Mouse (Mus musculus): ENCODE measurements around the gene 1700018B08Rik. TPM values are rescaled to one million over a fixed set of nuclear protein-coding genes. Genes with fewer than 3 reads are reported as not detected.

1700018B08Rik gene
- total and polyA plus RNA-seq, 2 experiments from 2014 or later, result 1.1 TPM; not detected in 1

GRCm38 (mm10) chr8:121525111-121525818, 18.9 kb downstream of the 1700018B08Rik start:
- H3K4me2 ChIP-seq (ENCODE audit: low read depth, low read length), result no peak overlapping the region
- H3K9ac ChIP-seq (replicated peaks; ENCODE audit: low read length), result no peak overlapping the region
- H3K4me3 ChIP-seq (ENCODE audit: low read length), result no peak overlapping the region
- no peak for TF ChIP-seq CTCF (IDR thresholded peaks at IDR 0.05; ENCODE audit: low read depth)
- DNase-seq (ENCODE audit: low spot score), result no peak
- WGBS, result 84% methylated on average over 18 of the region's 18 CpGs
- no peak for ATAC-seq
- no peaks in the 10 kb centered on the region for H3K9me3 ChIP-seq (ENCODE audit: low read length)
- no peak overlapping the region for H3K27ac ChIP-seq
- H3K27me3 ChIP-seq (ENCODE audit: insufficient read depth, low read length), result no peaks in the 10 kb centered on the region
- H3K4me1 ChIP-seq (ENCODE audit: insufficient read depth, low read length), result no peaks in the 10 kb centered on the region
- H3K36me3 ChIP-seq (ENCODE audit: insufficient read depth, low read length), result no peaks in the 10 kb centered on the region

- Histone ChIP-seq H3K27me3 (ENCODE audit: insufficient read depth, low read length) (peaks cover 18% of the 10 kb centered on the region), H3K4me3 (ENCODE audit: low read length) (no peak overlapping the region), H3K4me1 (ENCODE audit: insufficient read depth, low read length) (no peaks in the 10 kb centered on the region), H3K36me3 (ENCODE audit: insufficient read depth, low read length) (no peaks in the 10 kb centered on the region), H3K4me2 (ENCODE audit: low read depth, low read length) (no peak overlapping the region), H3K9me3 (ENCODE audit: low read length) (no peaks in the 10 kb centered on the region), H3K27ac (no peak overlapping the region), H3K9ac (replicated peaks; ENCODE audit: low read length) (no peak overlapping the region)
- WGBS, result 7% methylated on average over 12 of the region's 12 CpGs
- ATAC-seq (peak; percentile 85), DNase-seq (ENCODE audit: low spot score) (peak; percentile 93)
- peak; percentile 98 for TF ChIP-seq CTCF (IDR thresholded peaks at IDR 0.05; ENCODE audit: low read depth)
Observed at GRCm38 (mm10) chr8:121513429-121513828, 30.7 kb downstream of the 1700018B08Rik start.

GRCm38 (mm10) chr8:121511751-121512150, 32.4 kb downstream of the 1700018B08Rik start:
- H3K27me3 ChIP-seq (ENCODE audit: insufficient read depth, low read length), result peaks cover 18% of the 10 kb centered on the region
- 49% methylated on average over 9 of the region's 9 CpGs for WGBS
- DNase-seq (ENCODE audit: low spot score), result peak; percentile 4

GRCm38 (mm10) chr8:121497621-121498020, 46.5 kb downstream of the 1700018B08Rik start:
- Histone ChIP-seq H3K4me1 (ENCODE audit: insufficient read depth, low read length) (no peaks in the 10 kb centered on the region), H3K9ac (replicated peaks; ENCODE audit: low read length) (no peak overlapping the region), H3K4me2 (ENCODE audit: low read depth, low read length) (no peak overlapping the region), H3K27me3 (ENCODE audit: insufficient read depth, low read length) (no peaks in the 10 kb centered on the region), H3K9me3 (ENCODE audit: low read length) (no peaks in the 10 kb centered on the region), H3K27ac (no peak overlapping the region), H3K4me3 (ENCODE audit: low read length) (no peak overlapping the region), H3K36me3 (ENCODE audit: insufficient read depth, low read length) (no peaks in the 10 kb centered on the region)
- DNase-seq (ENCODE audit: low spot score) (no peak), ATAC-seq (no peak)
- TF ChIP-seq CTCF (IDR thresholded peaks at IDR 0.05; ENCODE audit: low read depth), result no peak
- WGBS, result 90% methylated on average over 6 of the region's 6 CpGs

More at GRCm38 (mm10) chr8:121511751-121512150, 32.4 kb downstream of the 1700018B08Rik start:
- ATAC-seq, result peak; percentile 52; the same call in 1 of the 2 replicates
- H3K9me3 ChIP-seq (ENCODE audit: low read length), result no peaks in the 10 kb centered on the region
- no peak for TF ChIP-seq CTCF (IDR thresholded peaks at IDR 0.05; ENCODE audit: low read depth)
- no peak overlapping the region for H3K9ac ChIP-seq (replicated peaks; ENCODE audit: low read length)
- no peaks in the 10 kb centered on the region for H3K36me3 ChIP-seq (ENCODE audit: insufficient read depth, low read length)
- H3K4me3 ChIP-seq (ENCODE audit: low read length), result no peak overlapping the region
- no peaks in the 10 kb centered on the region for H3K4me1 ChIP-seq (ENCODE audit: insufficient read depth, low read length)
- no peak overlapping the region for H3K4me2 ChIP-seq (ENCODE audit: low read depth, low read length)
- no peak overlapping the region for H3K27ac ChIP-seq

- DNase-seq (ENCODE audit: low spot score), result no peak
- ATAC-seq, result no peak
- H3K4me3 ChIP-seq (ENCODE audit: low read length), result no peak overlapping the region
- H3K9me3 ChIP-seq (ENCODE audit: low read length), result no peaks in the 10 kb centered on the region
- no peak overlapping the region for H3K4me2 ChIP-seq (ENCODE audit: low read depth, low read length)
- 46% methylated on average over 9 of the region's 9 CpGs for WGBS
- H3K4me1 ChIP-seq (ENCODE audit: insufficient read depth, low read length), result no peaks in the 10 kb centered on the region
- TF ChIP-seq CTCF (IDR thresholded peaks at IDR 0.05; ENCODE audit: low read depth), result no peak
- no peak overlapping the region for H3K9ac ChIP-seq (replicated peaks; ENCODE audit: low read length)
- H3K27ac ChIP-seq, result no peak overlapping the region
- no peaks in the 10 kb centered on the region for H3K36me3 ChIP-seq (ENCODE audit: insufficient read depth, low read length)
- H3K27me3 ChIP-seq (ENCODE audit: insufficient read depth, low read length), result no peaks in the 10 kb centered on the region
Observed at GRCm38 (mm10) chr8:121491633-121492032, 52.5 kb downstream of the 1700018B08Rik start.

GRCm38 (mm10) chr8:121484072-121484782, 59.9 kb downstream of the 1700018B08Rik start:
- Histone ChIP-seq H3K27ac (no peak overlapping the region), H3K4me2 (ENCODE audit: low read depth, low read length) (no peak overlapping the region), H3K9me3 (ENCODE audit: low read length) (no peaks in the 10 kb centered on the region), H3K27me3 (ENCODE audit: insufficient read depth, low read length) (no peaks in the 10 kb centered on the region), H3K36me3 (ENCODE audit: insufficient read depth, low read length) (no peaks in the 10 kb centered on the region), H3K4me1 (ENCODE audit: insufficient read depth, low read length) (0 out of 2 replicates have a peak, but pooled peaks cover 6% of the 10 kb centered on the region), H3K4me3 (ENCODE audit: low read length) (no peak overlapping the region), H3K9ac (replicated peaks; ENCODE audit: low read length) (no peak overlapping the region)
- ATAC-seq, result no peak
- WGBS, result 75% methylated on average over 23 of the region's 23 CpGs
- TF ChIP-seq CTCF (IDR thresholded peaks at IDR 0.05; ENCODE audit: low read depth), result no peak
- DNase-seq (ENCODE audit: low spot score), result no peak

Other genes starting within 250 kb of the 1700018B08Rik start
- gene Fbxo31, start 34.5 kb upstream of the 1700018B08Rik start, total RNA-seq (2014; rRNA removed), result 70.4 and 77.4 TPM in 2 replicates
- gene Fbxo31, start 34.5 kb upstream of the 1700018B08Rik start, polyA plus RNA-seq (2015; fragmentation: Nextera tagmentation; extraction: Ambion mirVana), result 33.2 and 34.9 TPM in 2 replicates
- 274 and 288 TPM in 2 replicates for gene Map1lc3b, start 46.0 kb upstream of the 1700018B08Rik start, total RNA-seq (2014; rRNA removed)
- 346 and 360 TPM in 2 replicates for gene Map1lc3b, start 46.0 kb upstream of the 1700018B08Rik start, polyA plus RNA-seq (2015; fragmentation: Nextera tagmentation; extraction: Ambion mirVana)
- 66.4 and 66.5 TPM in 2 replicates for gene Zcchc14, start 108.6 kb upstream of the 1700018B08Rik start, total RNA-seq (2014; rRNA removed)
- 13.9 and 14.3 TPM in 2 replicates for gene Zcchc14, start 108.6 kb upstream of the 1700018B08Rik start, polyA plus RNA-seq (2015; fragmentation: Nextera tagmentation; extraction: Ambion mirVana)
- gene Jph3, start 185.3 kb upstream of the 1700018B08Rik start, total RNA-seq (2014; rRNA removed), result 66.0 and 75.2 TPM in 2 replicates
- gene Jph3, start 185.3 kb upstream of the 1700018B08Rik start, polyA plus RNA-seq (2015; fragmentation: Nextera tagmentation; extraction: Ambion mirVana), result 98.3 and 102 TPM in 2 replicates